Mouse (Mus musculus): ENCODE data around the gene Cdkal1.

Cdkal1 gene

DNA sequence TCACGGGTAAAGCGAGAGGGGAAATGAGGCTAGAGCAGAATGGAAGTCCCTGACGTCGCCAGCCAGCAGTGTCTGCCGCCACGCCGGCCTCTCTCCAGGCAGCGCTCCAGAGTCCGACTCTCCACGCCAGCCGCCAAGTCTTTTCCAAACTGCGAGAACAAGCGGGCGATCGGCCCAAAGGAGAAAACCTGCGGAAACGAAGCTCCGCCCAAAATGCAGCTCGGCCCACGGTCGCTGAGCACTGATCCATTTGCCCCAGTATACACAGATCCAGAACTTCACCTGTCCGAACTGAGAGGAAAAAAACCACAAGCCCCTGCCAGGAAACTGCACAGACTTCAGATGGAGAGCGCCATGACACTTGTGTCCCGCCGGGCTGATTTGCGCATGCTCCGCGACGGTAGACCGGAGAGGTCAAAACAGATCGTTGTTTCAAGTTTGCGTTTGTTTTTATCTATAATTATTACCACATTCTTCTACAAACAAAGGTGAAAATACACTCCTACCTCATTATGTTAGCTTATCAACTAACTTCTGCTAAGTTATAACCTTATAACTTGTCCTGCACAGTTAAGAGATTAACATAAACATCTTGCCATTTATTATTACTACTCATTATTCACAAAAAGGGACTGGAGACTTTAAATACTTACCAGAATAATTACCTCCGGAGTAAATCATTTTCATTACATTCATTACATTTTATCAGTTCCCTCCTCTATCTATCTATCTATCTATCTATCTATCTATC lies at the start of gene Cdkal1:
Cdkal1 (minus strand) TSS at position 394 of the 751 bp plus-strand sequence.
- peak; percentile 83 for DNase-seq

DNA sequence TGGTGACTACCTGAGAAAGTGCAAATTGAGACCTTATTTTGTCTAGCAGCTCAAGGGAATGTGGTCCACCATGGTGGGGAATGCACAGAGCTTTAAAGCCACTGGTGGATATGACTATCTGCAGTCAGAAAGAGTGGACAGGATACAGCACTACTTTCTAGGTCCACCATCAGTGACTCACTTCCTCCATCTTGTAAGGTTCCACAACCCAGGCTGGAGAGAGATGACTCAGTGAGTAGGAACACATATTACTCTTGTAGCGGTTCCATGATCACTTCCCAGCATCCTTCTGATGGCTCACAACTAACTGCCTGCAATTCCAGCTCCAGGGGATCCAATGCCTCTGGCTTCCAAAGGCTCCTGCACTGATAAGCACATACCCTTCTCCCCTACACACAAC lies 47.9 kb upstream of the Cdkal1 start:
- DNase-seq: no peak

DNA sequence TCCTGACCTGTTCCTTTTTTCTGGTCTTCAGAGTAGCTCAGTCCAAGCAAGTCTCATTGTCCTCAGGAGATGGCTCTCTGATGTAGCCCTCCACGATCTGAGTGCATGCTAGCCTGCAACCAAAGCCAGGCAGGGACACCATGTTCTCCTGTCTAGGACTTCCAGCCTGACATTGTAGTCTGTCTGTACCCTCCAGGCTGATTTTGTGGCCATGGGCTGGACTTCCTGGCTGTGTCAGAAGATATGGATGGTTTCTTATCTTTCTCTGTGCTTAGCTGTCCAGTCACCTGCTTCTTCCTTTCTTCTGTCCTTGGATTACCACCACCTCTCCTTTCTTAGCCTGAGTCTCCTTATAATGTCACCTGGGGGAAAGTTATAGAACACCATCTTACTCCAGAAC lies 47.2 kb upstream of the Cdkal1 start:
- no peak for DNase-seq

DNA sequence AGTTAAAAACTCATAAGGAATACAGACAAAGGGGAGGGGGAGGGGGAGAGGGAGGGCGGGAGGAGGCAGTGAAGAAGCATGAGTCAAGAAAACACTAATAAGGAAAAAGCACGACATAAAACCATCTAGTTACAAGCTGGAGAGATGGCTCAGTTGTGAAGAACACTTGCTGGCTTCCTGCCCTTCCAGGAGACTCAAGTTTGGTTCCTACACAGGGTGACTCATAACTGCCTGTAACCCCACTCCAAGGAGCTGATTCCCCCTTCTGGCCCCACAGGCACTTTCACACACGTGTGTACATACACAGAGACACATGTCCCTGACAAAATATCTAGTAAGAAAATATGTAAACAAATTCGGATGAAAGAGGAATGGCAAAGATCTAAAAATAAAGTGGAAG lies 46.2 kb upstream of the Cdkal1 start:
- no peak for DNase-seq

DNA sequence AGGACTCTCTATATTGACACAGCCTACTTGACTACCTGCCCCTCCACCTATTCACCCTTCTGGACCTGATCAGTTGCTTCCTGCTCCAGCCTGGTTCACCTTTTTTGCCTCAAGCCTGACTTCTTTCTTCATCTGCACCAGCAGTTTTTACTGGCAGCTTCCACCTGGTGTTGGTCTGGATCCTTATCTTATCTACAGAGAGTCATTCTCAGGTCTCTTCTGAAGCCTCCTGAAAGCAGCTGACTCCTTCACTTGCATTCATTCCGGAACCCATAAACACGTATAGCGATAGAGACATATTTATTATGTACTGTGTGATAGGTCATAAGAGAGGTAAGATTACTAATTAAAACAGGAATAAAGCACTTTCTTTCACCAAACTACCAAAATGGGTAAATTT lies 11.3 kb upstream of the Cdkal1 start:
- DNase-seq: no peak

DNA sequence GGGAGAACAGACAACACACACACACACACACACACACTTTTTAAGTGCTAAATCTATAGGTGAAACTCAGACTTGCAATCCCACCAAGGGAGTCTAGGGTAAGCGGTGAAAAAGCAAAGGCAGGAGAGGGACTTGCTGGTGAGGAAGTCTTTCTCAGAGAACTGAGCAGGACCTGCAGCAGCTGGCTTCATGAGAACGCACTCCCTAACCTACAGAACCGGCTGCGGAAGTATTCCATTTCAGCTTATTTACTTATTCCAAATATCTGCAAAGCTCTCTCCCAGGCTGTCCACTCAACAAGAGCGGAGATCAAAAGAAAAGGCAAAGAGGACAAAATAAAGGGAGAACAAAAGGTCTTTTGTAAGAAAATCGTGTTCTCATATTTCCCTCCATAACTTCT lies 8.9 kb upstream of the Cdkal1 start:
- DNase-seq: no peak

DNA sequence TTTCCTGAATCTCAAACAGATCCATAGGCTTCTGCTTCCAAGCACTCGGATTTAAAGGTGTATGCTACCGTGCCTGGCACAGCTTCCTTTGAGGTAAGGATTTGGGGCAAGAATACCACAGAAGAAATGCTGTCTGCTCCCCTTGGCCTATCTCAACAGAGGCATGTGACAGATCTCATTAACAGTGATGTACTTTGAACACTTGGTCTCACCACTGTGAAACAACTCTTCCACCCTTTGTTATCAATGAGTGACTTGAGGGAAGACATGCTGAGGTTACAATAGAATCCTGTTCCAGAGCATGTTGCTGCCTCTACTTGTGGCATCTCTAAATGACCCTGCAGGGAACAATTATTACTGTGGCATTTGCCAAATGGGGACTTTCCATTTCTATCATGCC lies 4.6 kb upstream of the Cdkal1 start:
- DNase-seq: no peak

DNA sequence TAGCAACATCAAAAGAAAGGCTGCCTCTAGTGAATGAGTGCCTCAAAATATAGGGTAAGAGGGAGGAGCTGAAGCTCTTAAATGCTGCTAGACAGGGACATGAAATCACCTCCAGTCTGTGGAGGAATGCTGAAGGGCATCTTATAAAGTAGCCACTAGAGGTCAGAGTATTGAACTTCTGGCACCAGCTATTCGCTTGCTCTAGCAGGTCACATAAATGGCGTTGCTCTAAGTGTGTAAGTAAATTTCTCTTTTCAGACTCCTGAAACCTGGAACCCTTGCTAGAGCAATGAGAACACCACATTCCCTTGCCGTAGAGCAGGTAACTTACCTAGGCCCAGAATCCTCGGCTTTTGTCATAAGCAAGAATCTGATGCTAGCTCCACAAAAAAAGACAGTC lies 2.0 kb upstream of the Cdkal1 start:
- DNase-seq: peak; percentile 21

DNA sequence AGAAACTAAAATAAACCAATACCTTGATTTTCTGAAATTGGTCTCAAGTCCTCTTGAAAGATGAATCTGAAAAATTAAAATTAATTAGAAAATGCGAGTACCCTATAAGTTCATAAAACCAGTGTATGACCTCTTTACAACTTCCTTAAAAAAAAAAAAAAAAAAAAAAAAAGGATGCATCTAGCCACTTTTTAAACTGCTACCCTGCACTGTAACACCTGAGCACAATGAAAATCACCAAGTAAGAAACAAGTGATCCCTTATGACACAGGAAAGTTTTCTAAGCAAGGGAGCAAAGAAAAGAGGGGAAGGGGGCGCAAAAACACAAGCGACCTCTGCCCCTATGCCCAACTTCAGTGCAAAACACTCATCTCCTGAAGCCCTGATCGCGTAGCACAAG lies 598 bp downstream of the Cdkal1 start:
- DNase-seq: no peak

DNA sequence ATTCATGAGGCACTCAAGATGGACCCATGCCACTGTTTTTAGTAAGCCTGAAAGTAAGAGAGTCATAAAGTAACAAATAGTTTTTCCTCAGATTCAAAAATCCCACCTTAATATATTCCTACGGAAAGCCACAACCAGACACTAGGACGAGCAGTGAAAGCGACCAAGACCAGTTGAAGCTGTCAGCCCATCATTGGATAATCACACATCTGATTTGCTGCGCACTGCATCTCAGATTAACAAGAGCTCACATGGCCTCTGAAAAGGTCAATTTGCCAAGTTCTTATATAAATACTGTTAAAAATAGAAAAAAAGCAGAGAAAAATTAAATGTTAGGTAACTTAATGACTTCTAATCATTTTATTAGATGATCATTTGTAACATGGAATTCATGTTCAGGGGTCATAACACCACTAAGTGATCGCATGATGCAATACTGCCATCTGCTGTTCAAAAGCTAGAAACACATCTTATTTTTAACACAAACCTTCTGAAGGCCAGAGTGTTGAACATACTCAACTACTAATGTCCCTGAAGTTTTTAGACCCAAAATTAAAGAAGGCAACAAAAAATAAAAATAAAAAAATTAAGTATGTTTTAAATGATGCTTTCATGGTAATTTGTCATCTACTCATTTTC lies 16.9 kb downstream of the Cdkal1 start:
- no peak for DNase-seq

DNA sequence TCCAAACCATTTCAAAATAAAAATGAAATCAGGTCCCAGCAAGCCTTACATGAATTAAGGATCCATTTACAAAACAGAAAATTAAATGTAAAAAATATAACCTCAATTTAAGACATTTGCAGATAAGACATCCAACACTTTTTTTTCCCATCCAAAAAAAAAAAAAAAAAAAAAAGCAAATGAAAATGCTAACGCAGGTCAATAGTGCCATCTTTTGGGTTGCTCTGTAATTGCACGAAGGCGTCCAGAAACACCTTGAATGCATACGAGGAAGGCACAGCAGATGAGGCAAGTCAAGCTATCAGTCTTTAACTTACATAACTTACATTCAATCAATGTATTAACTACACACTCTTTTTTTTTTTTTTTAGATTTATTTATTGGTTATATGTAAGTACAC lies 20.3 kb downstream of the Cdkal1 start:
- DNase-seq: peak; percentile 28

DNA sequence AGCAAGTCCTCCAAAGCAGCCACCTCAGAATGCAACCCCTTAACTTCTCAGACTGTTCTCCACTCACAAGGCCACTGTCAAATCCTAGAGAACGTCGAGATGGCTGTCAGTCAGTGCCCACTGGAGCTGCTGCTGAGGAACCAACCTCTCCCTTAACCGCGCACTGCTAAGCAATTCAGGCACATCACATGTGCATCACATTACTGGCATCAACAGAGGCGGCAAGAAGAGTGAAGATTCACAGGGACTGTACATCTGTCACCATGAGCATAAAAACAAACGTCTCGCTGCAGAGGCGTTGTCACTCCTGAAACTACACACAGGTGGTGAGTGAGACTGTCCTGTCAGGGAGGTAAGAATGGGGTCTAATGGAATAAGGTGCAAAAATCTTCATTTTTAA lies 21.7 kb downstream of the Cdkal1 start:
- no peak for DNase-seq

DNA sequence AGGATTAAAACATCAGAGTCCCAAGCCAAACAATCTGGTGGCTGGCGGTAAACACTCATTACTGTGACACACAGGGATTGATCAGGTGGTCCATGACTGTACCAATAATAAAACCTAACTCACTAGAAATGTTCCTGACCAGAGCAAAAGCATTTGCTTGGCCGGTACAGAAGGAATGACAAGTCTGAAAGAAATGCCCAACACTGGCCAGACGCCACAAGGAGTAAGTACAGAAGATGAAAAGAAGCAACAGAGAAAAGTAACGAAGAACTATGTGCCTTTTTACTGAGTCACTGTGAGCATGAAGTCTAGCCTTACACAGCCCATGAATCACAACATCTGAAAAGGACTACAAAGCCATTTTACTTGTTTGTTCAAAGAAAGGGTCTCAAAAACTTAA lies 24.3 kb downstream of the Cdkal1 start:
- DNase-seq: no peak

DNA sequence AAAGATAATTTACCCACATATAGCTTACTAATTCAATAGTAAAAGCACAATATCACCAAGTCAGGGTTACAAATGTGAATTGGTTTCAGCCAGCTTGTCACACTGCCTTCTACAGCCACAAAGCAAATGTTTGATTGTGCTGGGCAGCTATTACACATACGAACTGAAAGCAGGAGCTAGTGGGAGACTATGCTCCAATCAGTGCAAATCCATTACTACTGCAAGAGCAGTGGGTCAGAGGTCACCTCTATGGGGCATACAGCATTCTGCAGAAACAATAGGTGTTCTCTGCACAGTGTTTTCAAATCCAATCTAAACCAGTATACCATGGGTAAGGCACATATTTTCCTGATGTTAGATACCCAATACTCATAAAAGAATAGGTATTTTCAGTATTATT lies 27.4 kb downstream of the Cdkal1 start:
- no peak for DNase-seq

DNA sequence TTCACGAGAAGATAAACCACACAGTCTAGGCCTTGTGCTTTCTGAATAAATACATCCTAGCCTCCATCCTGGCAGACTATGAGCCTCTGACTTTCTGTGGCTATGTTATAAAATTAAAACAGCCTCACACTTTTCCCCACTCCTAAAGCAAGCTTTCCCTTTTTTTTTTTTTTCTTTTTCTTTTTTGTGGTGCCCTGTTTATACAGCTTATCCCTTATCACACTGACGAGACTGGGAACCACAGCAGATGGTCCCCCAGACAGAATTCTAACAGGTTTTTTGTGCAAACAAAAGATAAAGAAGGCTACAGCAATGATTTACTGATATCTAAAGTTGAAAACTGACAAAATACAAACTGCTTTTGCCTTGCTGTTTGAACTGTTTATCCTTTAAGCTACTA lies 29.0 kb downstream of the Cdkal1 start:
- DNase-seq: no peak

DNA sequence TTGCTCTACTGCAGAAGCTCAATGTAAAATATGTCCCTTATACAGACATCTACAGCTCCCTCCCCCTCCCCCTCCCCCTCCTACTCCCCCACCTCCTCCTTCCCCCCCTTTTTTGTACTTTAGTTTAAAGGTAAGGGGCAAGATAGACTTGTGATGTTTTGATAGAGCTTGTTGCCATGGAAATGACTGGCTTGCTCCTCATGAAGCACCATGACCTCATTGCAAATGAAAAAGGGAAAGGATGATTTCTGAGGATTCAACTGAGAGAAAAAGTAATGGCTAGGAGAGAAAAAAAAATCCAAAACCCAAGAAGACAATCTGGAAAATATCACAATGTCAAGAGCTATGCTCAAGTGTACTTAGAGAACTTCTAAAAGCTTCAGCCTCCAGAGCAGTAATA lies 29.4 kb downstream of the Cdkal1 start:
- no peak for DNase-seq

DNA sequence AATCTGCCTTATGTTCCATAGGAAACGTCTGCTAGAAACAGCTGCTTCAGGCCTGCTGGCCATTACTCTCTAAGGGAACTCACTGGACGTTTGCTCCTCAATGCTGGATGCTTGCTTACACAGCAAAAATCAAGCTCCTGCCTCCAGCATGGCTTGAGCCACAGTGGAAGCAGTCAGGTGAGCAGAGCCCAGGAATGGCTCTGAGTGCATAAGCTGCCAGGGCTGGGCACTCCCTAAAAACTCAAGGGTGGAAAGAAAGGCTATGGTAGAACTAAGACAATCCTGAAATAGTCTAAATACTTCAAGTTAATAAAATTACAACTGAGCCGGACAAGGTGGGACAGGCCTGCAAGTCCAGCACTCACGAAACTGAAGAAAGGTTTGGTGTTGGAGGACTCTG lies 30.7 kb downstream of the Cdkal1 start:
- no peak for DNase-seq

DNA sequence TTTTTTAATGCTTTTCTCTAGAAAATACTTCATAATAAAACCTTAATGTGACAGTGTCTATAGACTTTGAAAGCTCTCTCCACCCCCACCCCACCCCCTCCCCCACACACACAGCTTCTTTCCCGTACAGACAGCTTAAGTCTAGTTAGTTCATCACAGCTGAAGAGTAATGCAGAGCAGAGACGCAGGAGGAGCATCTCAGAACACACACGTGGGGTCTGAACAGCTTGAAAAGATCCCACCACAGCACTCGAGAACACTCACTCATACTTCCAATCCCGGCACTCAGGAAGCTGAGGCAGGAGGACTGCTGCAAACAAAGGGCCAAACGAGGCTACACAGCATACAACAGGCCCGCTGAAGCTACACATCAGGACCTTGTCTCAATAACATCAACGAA lies 31.1 kb downstream of the Cdkal1 start:
- no peak for DNase-seq

DNA sequence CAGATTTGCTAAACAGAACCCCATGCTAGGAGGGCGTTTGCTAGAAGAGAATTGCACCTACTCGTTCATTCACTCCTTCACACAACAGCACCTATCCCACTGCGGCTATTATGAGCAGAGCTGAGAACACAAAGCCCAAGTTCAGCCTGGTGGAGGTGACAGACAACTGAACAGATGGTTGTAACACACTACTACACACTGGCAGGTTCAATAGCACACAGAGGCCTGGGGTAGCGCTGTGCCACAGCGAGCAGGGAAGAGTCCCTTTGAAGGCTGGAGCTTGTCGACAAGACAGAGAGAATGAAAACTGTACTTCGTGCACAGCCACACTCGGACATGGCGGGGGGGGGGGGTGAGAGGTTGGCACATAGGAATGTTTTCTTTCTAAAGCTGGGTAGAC lies 31.6 kb downstream of the Cdkal1 start:
- DNase-seq: peak; percentile 58

DNA sequence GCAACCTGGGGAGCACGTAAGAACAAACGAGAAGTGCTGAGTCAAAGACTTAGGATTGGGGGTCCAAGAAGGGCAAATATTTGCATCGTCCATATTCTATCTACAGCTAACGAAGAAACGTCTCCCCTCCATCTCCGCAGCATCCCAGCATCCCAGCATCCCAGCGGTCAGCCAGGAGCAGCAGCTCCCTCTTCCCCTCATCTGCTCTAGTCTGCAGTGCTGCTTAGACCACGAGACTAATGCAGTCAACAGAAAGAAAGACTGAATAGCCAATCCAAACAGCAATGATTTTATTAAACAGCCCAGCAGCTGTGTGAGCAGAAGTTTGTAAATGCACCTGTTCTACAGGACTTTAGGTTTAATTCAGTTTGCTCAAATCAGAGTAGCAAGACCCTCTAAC lies 32.0 kb downstream of the Cdkal1 start:
- DNase-seq: no peak

DNA sequence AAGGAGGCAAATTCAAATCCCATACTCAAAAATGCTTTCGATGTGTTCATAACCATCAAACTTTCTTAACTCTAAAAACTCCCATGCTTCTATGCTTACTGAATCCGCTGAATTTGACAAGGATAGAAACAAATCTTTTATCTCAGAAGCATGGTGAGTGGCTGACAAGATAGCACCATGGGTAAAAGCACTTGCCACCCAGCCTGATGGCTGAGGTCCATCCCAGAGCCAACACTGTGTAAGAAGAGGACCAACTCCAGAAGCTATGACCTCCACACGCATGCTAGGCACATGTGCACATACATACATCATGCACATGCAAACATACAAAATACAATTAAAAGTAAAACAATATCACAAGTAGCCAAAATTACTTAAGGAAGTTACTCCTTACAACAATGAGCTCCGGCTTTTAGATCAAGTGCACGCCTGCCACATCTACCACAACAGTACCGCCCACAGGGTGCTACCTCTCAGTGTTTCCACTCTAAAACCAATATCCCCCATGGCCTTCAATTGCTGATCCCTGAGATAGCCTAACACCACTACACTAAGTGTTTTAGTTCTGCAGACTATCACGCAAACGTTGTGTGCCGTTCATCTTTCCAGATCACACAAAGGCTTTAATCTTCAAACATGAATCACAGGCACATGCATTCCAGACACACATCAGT lies 35.4 kb downstream of the Cdkal1 start:
- no peak for DNase-seq

DNA sequence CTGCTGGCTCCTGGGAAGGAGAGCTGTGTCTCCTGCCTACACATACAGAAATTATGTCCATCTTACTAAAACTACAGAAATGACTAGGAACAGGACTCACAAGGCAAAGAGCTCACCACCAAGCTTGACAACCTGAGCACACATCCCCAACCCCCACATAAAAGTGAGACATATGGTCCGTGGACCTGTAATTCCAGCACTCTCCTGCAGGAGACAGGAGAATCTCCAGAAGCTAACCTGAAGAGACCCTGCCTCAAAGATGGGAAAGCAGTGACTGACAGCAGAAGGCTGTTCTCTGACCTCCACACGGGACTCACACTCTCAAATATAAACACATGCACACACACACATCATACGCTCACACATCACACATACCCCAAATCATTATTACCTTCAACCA lies 36.3 kb downstream of the Cdkal1 start:
- DNase-seq: no peak

DNA sequence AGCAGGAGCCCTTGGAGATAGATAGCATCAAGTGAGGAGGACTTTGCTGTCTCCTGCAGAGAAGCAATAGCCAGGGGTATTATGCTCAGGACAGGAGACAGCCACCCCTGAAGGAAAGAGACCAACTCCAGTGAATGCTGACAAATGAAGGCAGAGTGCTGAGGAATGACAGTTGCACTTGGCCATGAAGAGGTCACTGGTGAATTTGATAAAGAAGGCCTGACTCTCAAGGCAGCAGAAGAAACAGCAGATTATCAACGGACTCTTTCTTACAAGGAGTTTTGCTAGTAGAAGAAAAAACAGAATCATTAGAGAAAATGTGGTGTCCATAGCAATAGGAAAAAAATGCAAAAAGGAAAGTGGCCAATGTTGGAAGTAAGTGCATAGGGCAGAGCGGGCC lies 37.2 kb downstream of the Cdkal1 start:
- no peak for DNase-seq

DNA sequence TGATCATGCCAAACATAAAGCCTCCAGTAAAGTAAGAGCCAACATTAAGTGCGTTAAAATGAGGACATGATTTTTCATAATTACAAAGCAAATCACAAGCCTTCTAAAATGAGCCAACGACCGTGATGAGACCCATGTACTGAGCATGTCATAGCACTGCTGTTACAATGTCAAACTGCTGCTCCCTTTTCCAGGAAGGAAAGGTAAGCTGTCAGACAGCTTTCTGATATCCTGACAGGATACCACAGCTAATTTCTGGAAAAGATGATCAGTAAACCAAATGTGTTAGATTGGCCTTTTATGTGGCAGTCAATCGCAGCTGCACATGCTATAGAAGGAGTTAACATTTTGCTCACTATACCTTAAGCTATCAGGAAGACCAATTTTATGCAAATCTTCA lies 44.7 kb downstream of the Cdkal1 start:
- no peak for DNase-seq

DNA sequence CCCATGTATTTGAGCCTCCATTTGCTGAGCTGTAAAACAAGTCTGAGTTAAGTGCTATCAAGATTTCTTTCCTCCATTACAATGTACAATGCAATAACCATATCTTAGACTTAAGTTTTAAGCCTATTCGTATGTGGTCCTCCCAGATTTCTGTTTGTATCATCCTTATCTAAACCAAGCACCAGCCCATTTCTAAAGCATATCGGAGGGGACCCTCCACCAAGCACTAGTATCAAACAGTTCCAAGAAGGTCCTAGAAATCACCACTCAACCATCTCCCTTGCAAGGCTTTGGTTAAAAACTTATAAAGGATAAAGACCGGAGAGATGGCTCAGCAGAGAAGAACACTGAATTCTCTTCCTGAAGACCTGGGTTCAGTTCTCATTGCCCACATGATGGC lies 47.1 kb downstream of the Cdkal1 start:
- DNase-seq: no peak

Data from cerebellum, adult 11-12 months (tissue).